Mouse (Mus musculus) spleen, adult 18-20 months (tissue): ENCODE data around the gene 1520401A03Rik.

Experiments
- DNase-seq, 2 experiments: peaks; one replicate each; pipeline ENCODE4 v3.0.0; 2022; ENCODE audit warnings: mixed read lengths in 2 of 2

1520401A03Rik gene

GRCm38 (mm10) chr17:23742210-23742793 lies 19.7 kb upstream of the 1520401A03Rik start:
- DNase-seq = peak in 1 of 2 experiments; percentile 44

DNA sequence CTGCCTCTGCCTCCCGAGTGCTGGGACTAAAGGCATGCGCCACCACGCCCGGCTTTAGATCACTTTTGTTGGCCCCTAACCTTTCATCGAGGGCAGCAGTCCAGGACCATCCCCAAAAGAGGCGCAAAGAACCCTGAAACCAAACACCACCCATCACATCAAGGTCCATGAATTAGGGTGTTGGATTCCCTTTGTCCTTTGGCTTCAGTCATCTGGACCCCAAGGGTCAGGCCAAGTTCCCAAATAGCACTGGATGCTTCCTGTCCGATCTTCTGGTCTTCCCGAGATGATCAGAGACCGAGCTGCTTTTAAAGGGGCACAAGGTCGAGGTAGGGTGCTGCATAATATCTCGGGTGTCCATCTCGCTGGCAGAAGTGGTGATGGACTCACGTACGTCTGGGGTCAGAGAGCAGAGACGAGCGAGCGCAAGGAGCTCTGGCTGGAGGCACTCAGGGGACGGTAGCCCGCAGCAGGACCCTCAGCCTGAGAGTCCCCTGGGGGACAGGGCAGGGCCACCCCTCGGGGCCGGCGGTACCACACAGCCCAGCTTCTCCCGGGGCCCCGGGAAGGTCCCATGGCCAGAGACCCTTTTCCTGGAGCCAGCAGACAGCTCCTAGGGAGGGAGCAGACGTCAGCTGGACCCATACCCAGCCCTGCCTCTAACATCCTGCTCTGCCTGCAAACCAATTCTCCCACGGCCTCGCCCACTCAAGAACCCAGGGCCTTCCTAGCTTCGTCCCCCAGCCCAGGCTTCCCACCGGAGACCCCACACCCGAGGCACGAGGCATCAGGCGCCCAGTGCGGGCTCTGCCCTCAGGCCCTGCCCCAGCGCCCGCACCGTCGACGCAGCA lies 19.0 kb upstream of the 1520401A03Rik start:
- DNase-seq = no peak

DNA sequence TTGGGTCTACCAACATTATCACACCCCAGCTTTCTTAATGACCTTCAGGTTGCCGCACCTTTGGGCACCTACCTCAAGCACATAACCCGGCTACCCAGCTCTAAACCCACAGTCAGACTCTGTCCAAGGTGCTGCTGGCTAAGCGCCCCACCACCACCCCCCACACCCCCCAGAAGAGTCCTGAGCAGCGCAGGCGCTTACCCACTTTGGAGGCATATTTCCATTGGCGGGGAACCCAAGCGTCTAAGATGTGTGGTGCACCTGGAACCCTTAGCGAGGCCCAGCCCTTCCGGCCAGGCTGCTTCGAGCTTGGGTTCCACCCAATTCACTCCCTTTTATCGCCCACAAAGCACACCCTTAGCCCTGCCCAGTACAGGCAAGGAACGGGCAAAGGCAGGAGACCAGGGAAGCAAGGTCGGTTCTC lies 18.0 kb upstream of the 1520401A03Rik start, which contains the start of gene Paqr4:
Gene Paqr4 (minus strand): TSS at position 270 of the 424 bp plus-strand sequence.
- DNase-seq = no peak

- peak; percentile 68 to 72 for DNase-seq
These were observed 17.6 kb upstream of the 1520401A03Rik start for GRCm38 (mm10) chr17:23740136-23740584.

DNA sequence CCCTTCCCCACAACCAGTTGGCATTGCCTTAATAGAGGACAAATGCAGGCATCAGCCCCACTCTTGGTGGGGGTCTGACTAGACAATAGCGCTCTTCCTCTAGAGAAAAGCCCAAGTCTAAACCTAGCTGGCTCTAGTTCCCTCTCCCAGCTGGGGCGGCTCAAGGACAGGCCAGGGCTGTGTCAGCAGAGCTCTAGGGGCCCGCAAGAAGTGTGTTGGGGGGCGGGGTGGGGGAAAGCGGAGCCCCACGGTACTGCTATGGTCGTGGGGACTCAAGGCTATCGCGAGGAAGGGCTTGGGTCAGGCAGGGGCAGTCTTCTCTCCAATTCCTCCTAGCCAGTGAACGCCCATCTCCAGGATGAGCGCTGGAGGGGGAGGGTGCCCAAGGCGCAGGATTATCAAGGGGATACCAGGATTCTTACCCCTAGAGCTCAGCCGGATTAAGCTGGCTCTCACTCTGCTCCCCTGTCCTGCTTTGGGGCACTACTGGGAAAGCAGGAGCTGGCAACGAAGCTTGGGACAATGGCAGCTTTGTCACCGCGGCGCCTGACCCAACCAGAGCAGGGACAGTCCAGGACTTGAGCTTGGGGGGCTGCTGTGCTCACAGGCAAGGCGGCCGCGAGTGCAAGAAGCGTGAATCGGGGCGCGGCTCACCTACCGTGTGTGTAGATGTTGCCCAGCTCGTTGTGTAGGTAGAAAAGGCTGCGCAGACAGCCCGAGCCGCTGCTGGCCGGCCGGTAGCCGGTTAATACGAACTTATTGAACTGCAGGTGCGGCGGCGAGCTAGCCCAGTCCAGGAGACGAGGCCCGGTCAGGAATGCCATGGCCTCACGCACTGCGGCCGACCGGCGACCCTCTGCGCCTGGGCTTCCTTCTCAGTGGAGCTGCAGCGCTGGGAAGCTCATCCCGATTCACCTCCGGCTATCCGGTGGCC lies 16.9 kb upstream of the 1520401A03Rik start:
- no peak for DNase-seq

GRCm38 (mm10) chr17:23738836-23739201 lies 16.2 kb upstream of the 1520401A03Rik start:
- DNase-seq = no peak

- DNase-seq = no peak
These were observed 15.2 kb upstream of the 1520401A03Rik start for GRCm38 (mm10) chr17:23737493-23738445.

DNA sequence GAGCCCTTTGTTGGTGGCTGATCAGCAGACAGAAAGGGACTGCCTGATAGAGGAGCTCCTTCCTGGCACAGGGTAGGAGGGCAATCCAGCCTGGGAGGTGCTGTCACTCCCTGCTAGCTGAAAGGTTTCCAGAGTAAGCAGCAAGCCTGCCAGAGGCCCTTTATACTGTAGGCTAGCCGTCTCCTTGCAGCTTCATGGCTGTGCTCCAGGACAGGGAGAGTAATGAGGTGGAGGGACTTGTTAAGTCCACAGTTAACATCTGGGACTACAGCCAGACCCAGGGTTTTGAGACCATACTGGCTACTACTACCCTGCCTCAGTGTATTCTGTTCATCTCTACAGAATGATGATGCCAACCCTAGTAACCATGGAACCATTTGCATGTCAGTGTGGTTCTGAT lies 11.8 kb upstream of the 1520401A03Rik start:
- no peak for DNase-seq

DNA sequence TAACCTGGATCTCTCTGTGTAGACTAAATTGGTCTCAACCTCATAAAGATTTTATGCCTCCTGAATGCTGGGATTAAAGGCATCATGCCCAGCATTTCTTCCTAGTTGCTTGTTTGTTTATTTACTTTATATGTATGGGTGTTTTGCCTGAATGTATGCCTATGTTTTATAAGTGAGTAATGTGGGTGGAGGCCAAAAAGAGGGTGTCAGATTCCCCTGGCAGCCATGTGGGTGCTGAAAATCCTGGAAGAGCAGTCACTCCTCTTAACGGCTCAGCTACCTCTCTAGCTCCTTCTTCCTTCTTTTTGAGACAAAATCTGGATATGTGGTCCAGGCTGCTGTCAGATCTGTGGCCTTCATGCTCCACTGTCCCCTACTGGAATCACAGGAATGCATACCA lies 7.9 kb upstream of the 1520401A03Rik start:
- DNase-seq = no peak

GRCm38 (mm10) chr17:23726758-23727142 lies 4.2 kb upstream of the 1520401A03Rik start:
- DNase-seq = peak; percentile 44 to 54

DNA sequence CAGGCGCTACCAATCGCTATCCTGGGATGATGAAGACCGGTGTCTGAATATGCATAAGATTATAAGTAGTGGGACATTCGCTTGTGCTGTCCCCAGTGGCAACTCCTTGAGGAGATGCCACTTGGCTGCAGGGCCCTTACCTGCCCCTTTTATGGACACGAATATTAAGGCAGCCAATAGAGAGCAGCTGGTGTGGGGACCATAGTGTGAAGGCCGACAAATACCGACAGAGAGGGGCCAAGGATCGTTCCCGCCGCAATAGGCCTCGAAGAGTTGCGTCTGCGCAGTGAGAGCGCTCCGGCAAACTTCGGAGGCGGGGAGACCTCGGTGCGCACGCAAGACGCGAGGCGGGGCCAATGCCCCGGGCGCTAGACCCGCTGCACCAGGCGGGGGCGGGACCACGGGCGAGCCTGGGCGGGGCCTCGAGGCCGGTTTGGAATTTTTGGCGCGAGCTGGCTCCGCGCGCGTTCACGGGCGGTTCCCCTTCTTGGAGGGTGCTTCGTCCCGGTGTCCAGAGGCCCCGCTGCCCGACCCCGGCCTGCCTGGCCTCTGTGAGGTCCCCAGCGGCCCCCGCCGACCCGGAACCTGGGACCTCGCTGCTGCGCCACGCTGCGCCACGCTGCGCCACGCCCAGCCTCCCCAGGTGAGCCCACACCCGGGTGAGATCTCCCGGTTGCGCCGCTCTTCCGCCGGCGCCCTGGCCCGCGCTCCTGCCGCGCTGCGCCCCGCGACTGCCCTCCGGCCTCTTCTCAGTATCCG lies 3.6 kb upstream of the 1520401A03Rik start, which contains the start of gene Pkmyt1:
Gene Pkmyt1 (plus strand): TSS at position 338 of the 759 bp plus-strand sequence.
- DNase-seq = peak; percentile 90 to 96

GRCm38 (mm10) chr17:23725477-23725876 lies 2.9 kb upstream of the 1520401A03Rik start:
- no peak for DNase-seq

- DNase-seq = no peak
These were observed 697 bp downstream of the 1520401A03Rik start for GRCm38 (mm10) chr17:23721886-23722285.

- DNase-seq = no peak
These were observed 3.1 kb downstream of the 1520401A03Rik start for GRCm38 (mm10) chr17:23719455-23719854.

GRCm38 (mm10) chr17:23717003-23717402 lies 5.6 kb downstream of the 1520401A03Rik start:
- DNase-seq = no peak

DNA sequence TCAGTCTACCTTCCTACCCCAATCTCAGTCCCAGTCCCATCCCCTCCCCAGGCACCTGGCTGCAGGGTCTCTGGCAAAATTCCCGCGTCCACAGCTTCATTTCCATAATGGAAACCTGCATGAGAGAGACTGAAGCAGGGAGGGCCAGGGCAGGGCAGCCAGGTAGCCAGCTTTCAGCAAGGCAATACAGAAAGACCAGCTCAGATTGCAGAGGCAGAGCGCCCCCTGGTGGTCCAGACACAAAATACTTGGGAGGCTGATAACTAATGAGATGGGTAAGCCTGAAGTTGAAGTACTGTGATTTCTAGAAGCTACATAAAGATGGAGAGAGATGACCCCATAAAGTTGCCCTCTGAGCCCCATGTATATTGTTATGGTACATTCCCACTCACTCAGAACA lies 16.4 kb downstream of the 1520401A03Rik start:
- peak; percentile 38 to 75 for DNase-seq

GRCm38 (mm10) chr17:23705525-23706104 lies 17.0 kb downstream of the 1520401A03Rik start:
- DNase-seq = no peak

- no peak for DNase-seq
These were observed 17.8 kb downstream of the 1520401A03Rik start for GRCm38 (mm10) chr17:23704741-23705140.

DNA sequence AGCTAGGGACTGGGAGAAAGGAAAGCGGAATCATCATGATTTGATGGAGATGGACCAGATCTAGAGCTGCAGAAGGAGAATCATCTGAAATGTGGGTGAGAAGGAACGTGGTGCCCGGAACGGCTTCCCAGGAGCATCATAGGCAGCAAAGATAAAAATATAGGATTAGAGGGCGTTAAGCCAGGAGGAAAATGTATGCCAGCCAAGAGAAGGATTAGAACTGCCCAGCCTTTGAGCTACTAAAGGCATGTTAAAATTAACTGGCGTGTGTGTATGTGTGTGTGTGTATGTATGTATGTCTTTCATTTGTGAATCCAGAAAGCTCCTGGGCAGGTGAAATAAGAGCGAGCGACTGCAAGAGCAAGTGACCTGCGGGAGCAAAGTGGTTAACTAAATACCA lies 19.3 kb downstream of the 1520401A03Rik start:
- DNase-seq = no peak

GRCm38 (mm10) chr17:23700079-23700478 lies 22.5 kb downstream of the 1520401A03Rik start:
- peak; percentile 74 to 83 for DNase-seq
